Mouse (Mus musculus) testis, adult 2 months (tissue): Measurements from ENCODE around the gene Tspan9. TPM values are rescaled to one million over a fixed set of nuclear protein-coding genes. Genes with fewer than 3 reads are reported as not detected.

ENCODE experiments used
- H3K27ac ChIP-seq: fragments of 200-500 bp; 2 replicates; pipeline ENCODE4 v1.5.1; 2012; ENCODE audit warnings: low read depth, low read length; ENCODE audit not compliant: control insufficient read depth, insufficient read depth
- H3K27me3 ChIP-seq: fragments of 200-500 bp; 2 replicates; pipeline ENCODE4 v1.6.1; 2012; ENCODE audit warnings: mild to moderate bottlenecking, low read length, moderate library complexity; ENCODE audit not compliant: control insufficient read depth, insufficient read depth
- H3K36me3 ChIP-seq: fragments of 200-500 bp; 2 replicates; pipeline ENCODE4 v1.6.1; 2012; ENCODE audit warnings: mild to moderate bottlenecking, low read length; ENCODE audit not compliant: control insufficient read depth, insufficient read depth
- H3K4me1 ChIP-seq: fragments of 200-500 bp; 2 replicates; pipeline ENCODE4 v1.6.1; 2012; ENCODE audit warnings: low read length; ENCODE audit not compliant: control insufficient read depth, insufficient read depth
- H3K4me3 ChIP-seq: fragments of 200-500 bp; 2 replicates; pipeline ENCODE4 v1.5.1; 2012; ENCODE audit warnings: low read depth, mild to moderate bottlenecking, low read length, moderate library complexity, mixed read lengths; ENCODE audit not compliant: control insufficient read depth
- CTCF ChIP-seq: fragments of 200-500 bp; IDR thresholded peaks from 2 replicates; pipeline ENCODE4 v1.5.1; 2012; ENCODE audit warnings: low read depth, mild to moderate bottlenecking, inconsistent platforms, low read length, moderate library complexity; ENCODE audit not compliant: control insufficient read depth, insufficient read depth, insufficient replicate concordance
- POLR2A ChIP-seq: fragments of 200-500 bp; IDR thresholded peaks from 2 replicates; pipeline ENCODE4 v1.6.1; 2012; ENCODE audit warnings: low read depth, mild to moderate bottlenecking, inconsistent platforms, low read length, moderate library complexity; ENCODE audit not compliant: control insufficient read depth
- polyA plus RNA-seq: library from polyadenylated mRNA; depleted of rRNA; stranded (reverse); fragments of >200 nt; gene quantifications from 2 replicates; pipeline ENCODE4 v1.2.3, GENCODE M21; 2012

The Tspan9 gene
- polyA plus RNA-seq, 1 experiment = 3.5 TPM

GRCm38 (mm10) chr6:128070072-128070872, 73.1 kb downstream of the Tspan9 start:
- H3K27ac ChIP-seq = no peak overlapping the region
- TF ChIP-seq POLR2A = no peak
- no peak for TF ChIP-seq CTCF
- no peaks in the 10 kb centered on the region; the same call in 1 of the 2 replicates for H3K4me1 ChIP-seq
- H3K36me3 ChIP-seq = no peaks in the 10 kb centered on the region
- no peaks in the 10 kb centered on the region for H3K27me3 ChIP-seq
- H3K4me3 ChIP-seq = no peak overlapping the region

DNA sequence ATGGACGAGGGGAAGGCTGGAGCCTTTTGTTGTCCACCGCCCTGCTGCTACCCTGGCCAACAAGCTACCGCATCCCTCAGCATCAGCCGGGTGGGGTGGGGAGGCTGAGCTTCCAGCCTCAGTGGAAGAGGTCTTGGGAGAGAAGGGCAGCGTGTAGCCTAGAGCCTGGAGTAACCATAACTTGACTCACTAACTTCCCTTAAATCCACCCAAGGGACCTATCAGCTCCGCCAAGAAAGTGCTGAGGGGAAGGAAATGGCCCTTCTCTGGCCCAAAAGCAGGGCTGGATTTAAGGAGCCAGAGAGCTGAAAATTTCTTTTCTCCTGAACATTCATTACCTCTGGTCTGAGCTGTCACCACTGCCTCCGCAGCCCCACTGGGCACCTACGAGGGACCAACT, 75.2 kb downstream of the Tspan9 start:
- H3K27ac ChIP-seq = no peak overlapping the region
- TF ChIP-seq POLR2A (no peak), CTCF (no peak)
- no peak overlapping the region for H3K4me3 ChIP-seq
- H3K27me3 ChIP-seq = no peaks in the 10 kb centered on the region
- no peaks in the 10 kb centered on the region; the same call in 1 of the 2 replicates for H3K4me1 ChIP-seq
- no peaks in the 10 kb centered on the region for H3K36me3 ChIP-seq

GRCm38 (mm10) chr6:128065982-128066381, 77.4 kb downstream of the Tspan9 start:
- Histone ChIP-seq H3K27ac (no peak overlapping the region), H3K4me1 (no peaks in the 10 kb centered on the region; the same call in 1 of the 2 replicates), H3K4me3 (no peak overlapping the region), H3K27me3 (no peaks in the 10 kb centered on the region), H3K36me3 (no peaks in the 10 kb centered on the region)
- TF ChIP-seq POLR2A = no peak
- no peak for TF ChIP-seq CTCF

GRCm38 (mm10) chr6:128063501-128063900, 79.9 kb downstream of the Tspan9 start:
- Histone ChIP-seq H3K4me3 (no peak overlapping the region), H3K4me1 (no peaks in the 10 kb centered on the region; the same call in 1 of the 2 replicates), H3K27me3 (no peaks in the 10 kb centered on the region), H3K27ac (no peak overlapping the region), H3K36me3 (no peaks in the 10 kb centered on the region)
- no peak for TF ChIP-seq POLR2A
- TF ChIP-seq CTCF = peak; percentile 65

DNA sequence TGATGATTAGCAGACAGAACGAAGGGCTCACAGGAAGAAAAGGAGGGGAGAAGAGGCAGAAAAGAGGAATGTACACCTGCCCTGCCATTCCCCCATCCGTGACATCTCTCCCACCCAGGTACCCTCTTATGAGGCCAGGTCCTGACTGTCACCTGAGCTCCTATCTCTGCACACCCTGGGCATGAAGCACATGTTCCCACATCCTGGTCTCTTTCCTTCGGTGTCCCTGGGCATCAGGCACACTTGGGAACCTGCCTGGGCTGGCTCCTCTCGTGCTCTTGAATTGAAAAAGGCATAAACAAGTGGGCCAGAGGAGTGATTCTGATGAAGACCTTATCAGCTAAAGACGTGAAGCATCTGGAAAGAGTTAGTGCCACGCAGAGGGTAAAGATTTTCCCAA, 80.6 kb downstream of the Tspan9 start:
- H3K27ac ChIP-seq = no peak overlapping the region
- no peak overlapping the region for H3K4me3 ChIP-seq
- H3K4me1 ChIP-seq = no peaks in the 10 kb centered on the region; the same call in 1 of the 2 replicates
- no peaks in the 10 kb centered on the region for H3K36me3 ChIP-seq
- TF ChIP-seq CTCF (no peak), POLR2A (no peak)
- no peaks in the 10 kb centered on the region for H3K27me3 ChIP-seq

DNA sequence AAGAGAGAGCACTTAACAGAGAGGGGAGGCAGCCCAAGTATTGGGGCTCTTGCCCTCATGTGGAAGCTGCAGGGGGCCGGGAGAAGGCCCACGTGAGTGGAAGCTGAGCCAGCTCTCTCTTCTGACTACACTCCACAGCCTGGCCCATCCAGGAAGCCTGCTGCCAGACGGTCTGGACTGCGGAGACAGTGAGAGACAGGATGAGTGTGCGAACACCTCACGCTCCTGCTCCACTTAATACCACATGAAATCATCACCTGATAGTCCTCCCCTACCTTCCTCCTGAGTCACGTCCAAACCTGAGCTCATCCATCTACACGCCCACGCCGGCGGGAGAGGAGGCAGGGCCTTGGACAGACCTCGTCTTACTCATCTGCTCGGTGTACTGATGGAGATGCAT, 81.2 kb downstream of the Tspan9 start:
- Histone ChIP-seq H3K4me1 (no peaks in the 10 kb centered on the region; the same call in 1 of the 2 replicates), H3K27ac (no peak overlapping the region), H3K4me3 (no peak overlapping the region), H3K36me3 (no peaks in the 10 kb centered on the region), H3K27me3 (no peaks in the 10 kb centered on the region)
- TF ChIP-seq POLR2A (no peak), CTCF (no peak)

- TF ChIP-seq CTCF (no peak), POLR2A (no peak)
- H3K27ac ChIP-seq = no peak overlapping the region
- no peaks in the 10 kb centered on the region; the same call in 1 of the 2 replicates for H3K4me1 ChIP-seq
- H3K4me3 ChIP-seq = no peak overlapping the region
- no peaks in the 10 kb centered on the region for H3K27me3 ChIP-seq
- H3K36me3 ChIP-seq = no peaks in the 10 kb centered on the region
These were observed 82.1 kb downstream of the Tspan9 start for GRCm38 (mm10) chr6:128061342-128061741.
